Mouse (Mus musculus): ENCODE results near the gene Rab6a.
A peak's percentile ranks its signal among the peaks of the same experiment; 100 is the strongest.

Gene Rab6a

DNA sequence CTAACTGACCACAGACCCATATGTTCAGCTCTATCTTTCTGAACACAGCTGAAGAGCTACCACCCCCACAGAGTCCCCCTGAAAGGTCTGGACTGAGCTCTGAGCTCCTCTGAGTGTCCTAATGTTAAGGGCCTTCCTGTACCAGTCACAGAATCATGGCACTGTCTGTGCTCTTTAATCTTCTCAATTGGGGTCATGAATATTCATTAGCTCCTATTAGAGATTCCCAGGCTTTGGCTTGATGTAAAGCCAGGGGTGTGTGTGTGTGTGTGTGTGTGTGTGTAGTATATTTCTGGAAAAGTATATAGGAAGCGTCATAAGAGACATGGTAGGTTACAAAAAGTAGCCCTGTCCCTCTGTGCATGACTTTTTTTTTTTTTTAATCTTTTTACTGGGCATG lies 76.0 kb downstream of the Rab6a start:
- no peak for DNase-seq (ENCODE audit: low spot score in 2 of 2)

DNA sequence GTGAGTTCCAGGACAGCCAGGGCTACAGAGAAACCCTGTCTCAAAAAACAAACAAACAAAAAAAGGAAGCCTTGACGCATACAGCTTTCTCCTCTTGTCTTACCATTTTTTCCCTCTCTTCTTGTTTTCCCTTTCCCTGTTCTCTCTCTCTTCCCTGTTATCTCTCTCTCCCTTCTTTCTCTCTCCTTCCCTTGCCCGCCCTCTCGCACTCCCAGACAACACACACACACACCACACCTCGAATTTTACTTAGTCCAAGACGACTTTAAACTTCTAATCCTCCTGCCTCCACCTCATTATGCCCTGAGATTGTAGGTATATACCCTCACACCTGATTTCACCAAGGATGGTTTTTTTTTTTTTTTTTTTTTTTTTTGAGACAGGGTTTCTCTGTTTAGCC lies 76.9 kb downstream of the Rab6a start:
- DNase-seq (ENCODE audit: low spot score in 2 of 2) = no peak

DNA sequence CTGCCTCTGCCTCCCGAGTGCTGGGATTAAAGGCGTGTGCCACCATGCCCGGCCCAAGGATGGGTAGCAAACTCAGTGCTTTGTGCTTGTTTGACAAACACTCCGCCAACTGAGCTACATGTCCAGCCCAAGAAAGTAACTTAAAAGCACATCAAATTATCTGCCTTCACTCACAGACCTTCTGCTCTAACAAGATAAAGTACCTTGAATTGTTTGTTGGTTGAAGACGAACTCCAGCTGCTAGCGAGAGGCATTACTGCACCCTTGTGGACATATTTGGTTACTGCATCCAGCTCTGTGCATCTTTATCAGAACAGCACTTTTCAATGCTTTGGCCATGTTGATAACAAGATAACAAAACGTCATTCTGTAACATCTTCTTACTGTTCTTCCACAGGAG lies 77.3 kb downstream of the Rab6a start:
- DNase-seq (ENCODE audit: low spot score in 2 of 2) = peak in 1 of 2 experiments; percentile 45

DNA sequence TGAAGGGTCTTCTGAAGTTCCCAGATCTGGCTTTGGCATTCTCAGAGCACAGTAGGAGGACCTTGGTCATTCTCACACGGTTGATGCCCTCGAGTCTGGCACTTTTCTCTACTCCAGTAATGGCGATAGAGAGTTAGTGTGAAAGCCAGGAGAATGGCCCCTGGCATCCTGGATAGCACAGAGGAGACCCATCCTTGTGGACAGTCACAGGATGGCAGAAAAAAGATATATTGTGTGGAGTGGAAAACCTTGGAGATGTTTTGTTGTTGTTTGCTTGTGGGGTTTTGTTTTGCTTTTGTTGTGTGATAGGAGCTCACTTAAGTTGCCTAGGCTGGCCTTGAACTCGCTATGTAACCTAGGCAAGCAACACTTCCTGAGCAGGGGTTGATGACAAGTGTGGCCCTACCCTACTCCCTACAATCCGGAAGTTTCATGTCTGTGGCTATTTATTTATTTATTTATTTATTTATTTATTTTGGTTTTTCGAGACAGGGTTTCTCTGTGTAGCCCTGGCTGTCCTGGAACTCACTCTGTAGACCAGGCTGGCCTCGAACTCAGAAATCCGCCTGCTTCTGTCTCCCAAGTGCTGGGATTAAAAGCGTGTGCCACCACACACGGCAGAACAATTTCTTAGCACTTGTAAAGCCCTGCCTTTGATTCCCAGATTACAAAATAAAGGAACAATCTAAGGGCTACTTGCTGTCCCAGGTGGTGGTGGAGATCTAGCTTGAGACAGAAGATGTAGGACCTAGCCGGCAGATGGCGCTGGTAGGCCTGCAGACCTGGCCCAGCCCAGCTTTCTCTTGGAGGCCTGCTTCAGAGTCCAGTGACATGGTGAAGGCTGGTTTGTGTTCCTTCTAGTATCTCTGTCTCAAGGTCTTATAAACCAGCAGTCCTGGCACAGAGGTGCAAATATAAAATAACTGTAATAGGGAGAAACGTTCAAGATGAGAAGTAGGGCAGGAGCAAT lies 78.1 kb downstream of the Rab6a start:
- DNase-seq (ENCODE audit: low spot score in 2 of 2) = peak in 1 of 2 experiments; percentile 48

DNA sequence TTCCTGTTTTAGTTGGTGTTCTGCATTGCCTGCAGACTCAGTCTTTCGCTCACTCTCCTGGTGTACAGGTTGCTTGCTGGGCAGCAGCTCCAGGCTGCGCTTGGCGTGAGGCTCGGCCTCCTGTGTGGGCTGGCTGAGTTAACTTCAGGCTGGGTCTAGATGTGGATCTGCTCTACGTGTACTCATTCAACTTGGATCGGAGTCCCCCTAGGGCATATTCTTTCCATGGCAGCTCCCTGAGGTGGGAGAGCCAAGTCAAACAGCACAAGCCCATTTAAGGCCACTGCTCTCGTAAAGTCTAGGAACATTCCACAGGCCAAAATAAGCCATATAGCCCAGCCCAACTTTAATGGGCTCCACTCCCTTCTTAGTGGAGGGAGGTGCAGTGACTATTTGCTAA lies 81.3 kb downstream of the Rab6a start:
- no peak for DNase-seq (ENCODE audit: low spot score in 2 of 2)

All from frontal cortex, postnatal 25 days (tissue).